Mouse (Mus musculus) left cerebral cortex, postnatal 10 days (tissue): ENCODE results near the gene Izumo1. TPM values are rescaled to one million over a fixed set of nuclear protein-coding genes. Genes with fewer than 3 reads are reported as not detected.
A peak's percentile ranks its signal among the peaks of the same experiment; 100 is the strongest.
"Not testable (repeated sequence)": the region's sequence is repeated elsewhere in the genome, so short reads cannot be mapped to it uniquely, and the experiment has no call there.

Experiments used
- DNase-seq, 2 experiments: peaks; one replicate each; pipeline ENCODE4 v3.0.0; 2021 to 2022; ENCODE audit warnings: low spot score in 2 of 2, mixed read lengths in 1 of 2; ENCODE audit errors: extremely low spot score in 1 of 2
- intact Hi-C: fragments of 180-260 bp; cut with DNase I; formaldehyde crosslinking; loops from one replicate; pipeline ENCODE4 v1.15.1; 2025
- total RNA-seq, 2 experiments: library from RNA; stranded (reverse); gene quantifications; 2 replicates each; pipeline ENCODE4 v1.2.3; 2021

The Izumo1 gene
- total RNA-seq, 2 experiments from 2014 or later = not detected

- peak; percentile 96 to 97 for DNase-seq
- intact Hi-C loops = no loop called here
Measured at GRCm38 (mm10) chr7:45638623-45639401, 17.2 kb downstream of the Izumo1 start.

GRCm38 (mm10) chr7:45639561-45640027 is 18.0 kb downstream of the Izumo1 start, which contains the start of gene Mamstr:
Gene Mamstr, plus strand, starts transcription at chr7:45639977.
- DNase-seq = no peak

DNA sequence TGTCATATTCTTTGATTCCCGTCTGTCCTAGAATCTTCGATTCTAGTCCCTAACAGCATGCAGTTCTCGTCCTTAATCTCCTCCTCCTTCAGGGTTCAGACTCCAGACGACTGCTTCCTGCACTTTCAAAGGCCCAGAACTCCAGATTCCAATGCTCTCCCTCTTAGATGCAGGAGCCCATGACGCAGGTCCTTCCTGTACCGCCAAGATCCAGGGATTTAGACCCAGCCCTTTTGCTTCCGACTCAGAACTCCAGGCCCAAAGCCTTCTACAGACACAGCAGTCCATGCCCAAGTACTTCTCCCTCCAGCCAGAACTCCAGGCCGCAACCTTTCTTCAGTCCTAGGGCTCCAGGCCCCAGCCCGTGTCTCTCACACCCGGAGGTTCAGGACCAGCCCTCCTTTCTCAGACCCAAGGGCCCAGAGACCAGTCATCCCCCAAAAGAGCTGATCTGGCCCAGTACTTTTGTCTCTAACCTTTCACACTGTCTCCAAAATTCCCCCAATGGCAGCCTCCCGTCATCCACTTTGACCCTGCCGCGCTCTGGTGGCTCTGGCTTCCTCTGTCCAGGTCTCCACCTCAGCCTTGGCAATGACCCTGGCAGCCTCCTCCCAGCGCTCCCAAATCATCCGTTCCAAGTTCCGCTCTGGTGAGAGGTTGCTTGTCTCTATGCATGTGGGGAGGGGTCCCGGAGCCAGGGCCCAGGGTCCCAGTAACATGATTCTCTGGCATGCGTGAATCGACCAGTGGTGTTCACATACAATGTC is 18.8 kb downstream of the Izumo1 start:
- intact Hi-C loops = loop anchor here (5.0 kb wide), 1 partner anchor 42 kb away; the partner anchor contains the start of gene Ntn5

More at GRCm38 (mm10) chr7:45639561-45640027, 18.0 kb downstream of the Izumo1 start, which contains the start of gene Mamstr:
- intact Hi-C loops = loop anchor here (5.0 kb wide), 1 partner anchor 43 kb away; the partner anchor contains the start of gene Ntn5

GRCm38 (mm10) chr7:45641391-45642040 is 19.9 kb downstream of the Izumo1 start:
- no peak for DNase-seq
- intact Hi-C loops = loop anchor here (5.0 kb wide), 1 partner anchor 41 kb away; the partner anchor contains the start of gene Ntn5

More for the DNA sequence above, 18.8 kb downstream of the Izumo1 start:
- DNase-seq = no peak

DNA sequence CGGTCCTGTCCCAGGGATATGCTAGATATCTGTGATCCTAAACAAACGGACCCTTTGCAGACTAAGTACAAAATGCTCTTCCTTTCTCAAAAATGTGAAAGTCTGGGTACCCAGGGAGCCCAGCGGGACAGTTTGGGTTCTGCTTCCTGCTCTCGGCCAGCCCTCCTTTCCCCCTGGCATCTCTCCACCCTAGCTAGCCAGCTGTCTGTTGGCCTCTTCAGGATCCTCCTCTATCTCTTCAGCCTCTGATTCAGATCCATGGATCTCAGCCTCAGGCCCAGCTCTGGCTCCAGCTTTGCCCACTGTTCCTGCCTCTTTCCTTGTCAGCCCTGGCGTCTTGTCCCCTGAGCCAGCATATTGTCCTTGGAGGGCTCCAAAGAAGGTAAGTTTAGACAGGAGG is 20.5 kb downstream of the Izumo1 start:
- intact Hi-C loops = loop anchor here (5.0 kb wide), 1 partner anchor 40 kb away; the partner anchor contains the start of gene Ntn5

DNA sequence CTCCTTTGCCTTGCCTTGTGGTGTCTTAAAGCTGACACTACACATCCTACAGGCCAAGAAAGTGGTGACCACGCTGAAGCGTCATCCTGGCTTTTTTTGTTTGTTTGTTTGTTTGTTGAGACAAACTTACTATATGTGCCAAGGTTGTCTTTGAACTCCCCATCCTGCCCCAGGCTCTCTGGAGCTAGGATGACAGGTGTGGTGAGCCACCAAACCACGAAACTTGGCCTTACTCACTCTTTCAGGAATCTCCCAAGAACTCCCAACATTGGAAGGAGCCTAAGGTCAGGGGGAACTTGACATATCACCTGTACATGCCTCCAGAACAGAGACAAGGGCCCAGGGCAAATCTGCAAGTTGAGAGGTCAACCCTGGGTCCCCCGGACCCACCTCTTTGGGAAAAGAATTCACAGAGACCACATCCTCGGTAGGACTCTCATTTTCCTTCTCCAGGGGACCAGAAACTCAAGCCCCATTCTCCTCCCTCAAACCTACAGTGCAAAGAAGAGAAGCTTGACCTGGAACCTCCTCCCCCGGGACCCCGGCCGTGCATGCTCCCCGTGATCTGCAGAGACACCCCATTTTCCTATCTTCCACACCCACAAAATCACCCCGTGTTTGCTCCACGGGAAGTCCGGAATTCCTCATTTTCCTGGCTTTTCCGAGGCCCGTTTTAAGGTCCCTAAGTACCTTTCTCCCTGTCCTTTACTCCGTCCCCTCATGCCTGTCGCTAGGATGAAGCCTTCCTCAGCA is 21.1 kb downstream of the Izumo1 start:
- DNase-seq = no peak
- intact Hi-C loops = loop anchor here (5.0 kb wide), 1 partner anchor 40 kb away; the partner anchor contains the start of gene Ntn5

More for the DNA sequence above, 20.5 kb downstream of the Izumo1 start:
- DNase-seq = no peak

DNA sequence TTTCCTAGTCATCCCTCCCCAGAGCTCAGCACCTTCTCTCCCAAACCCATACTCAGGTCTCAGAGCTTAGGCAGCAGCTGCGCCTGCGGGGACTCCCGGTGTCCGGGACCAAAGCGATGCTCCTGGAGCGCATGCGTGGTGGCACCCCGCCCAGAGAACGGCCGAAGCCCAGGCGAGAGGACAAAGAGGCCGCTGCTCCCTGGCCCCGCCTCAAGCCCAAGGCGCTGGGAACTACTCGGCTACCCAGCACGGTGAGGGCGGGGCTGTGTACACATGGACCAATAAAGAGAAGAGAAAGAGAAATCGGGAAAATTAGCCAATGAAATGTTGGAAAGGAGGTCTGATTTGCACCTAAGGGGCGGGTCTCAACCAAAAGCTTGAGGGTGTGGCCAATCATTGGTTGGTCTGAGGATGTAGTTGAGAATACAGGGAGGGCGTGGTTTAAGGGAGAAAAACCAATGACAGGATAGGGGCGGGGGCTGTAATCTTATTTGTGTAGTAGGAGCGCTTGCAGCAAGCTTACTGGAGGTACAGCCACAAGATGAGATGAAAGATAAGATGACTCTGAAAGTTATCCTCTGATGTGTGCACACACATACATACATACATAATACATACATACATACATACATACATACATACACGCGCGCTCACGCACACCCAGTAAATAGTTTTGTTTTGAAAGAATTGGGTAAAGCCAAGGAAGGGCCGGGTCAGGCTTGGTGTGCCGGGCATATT is 22.0 kb downstream of the Izumo1 start:
- peak; percentile 90 to 96 for DNase-seq
- intact Hi-C loops = loop anchor here (5.0 kb wide), 1 partner anchor 39 kb away; the partner anchor contains the start of gene Ntn5

DNA sequence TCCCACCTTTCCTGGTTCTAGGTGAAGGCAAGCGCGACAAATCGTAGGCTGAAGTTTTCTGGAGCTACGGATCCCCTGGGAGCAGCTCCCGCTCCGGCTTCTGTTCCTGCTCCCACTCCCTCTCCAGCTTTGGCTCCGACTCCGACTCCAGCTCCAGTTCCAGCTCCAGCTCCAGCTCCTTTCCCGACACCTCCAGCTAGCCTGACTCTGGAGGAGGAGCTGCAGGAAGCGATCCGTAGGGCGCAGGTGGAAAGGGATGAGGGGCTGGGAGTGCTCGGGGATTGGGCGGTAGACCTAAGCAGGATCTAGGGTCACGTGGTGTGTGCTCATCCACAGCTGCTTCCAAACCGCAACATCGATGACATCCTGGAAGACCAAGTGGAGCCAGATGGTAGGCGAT is 22.6 kb downstream of the Izumo1 start:
- intact Hi-C loops = loop anchor here (5.0 kb wide), 1 partner anchor 38 kb away; the partner anchor contains the start of gene Ntn5
- DNase-seq = peak; percentile 35 to 74

- intact Hi-C loops = loop anchor here (5.0 kb wide), 1 partner anchor 37 kb away; the partner anchor contains the start of gene Ntn5
- DNase-seq = no peak
Measured at GRCm38 (mm10) chr7:45644872-45645590, 23.4 kb downstream of the Izumo1 start.

DNA sequence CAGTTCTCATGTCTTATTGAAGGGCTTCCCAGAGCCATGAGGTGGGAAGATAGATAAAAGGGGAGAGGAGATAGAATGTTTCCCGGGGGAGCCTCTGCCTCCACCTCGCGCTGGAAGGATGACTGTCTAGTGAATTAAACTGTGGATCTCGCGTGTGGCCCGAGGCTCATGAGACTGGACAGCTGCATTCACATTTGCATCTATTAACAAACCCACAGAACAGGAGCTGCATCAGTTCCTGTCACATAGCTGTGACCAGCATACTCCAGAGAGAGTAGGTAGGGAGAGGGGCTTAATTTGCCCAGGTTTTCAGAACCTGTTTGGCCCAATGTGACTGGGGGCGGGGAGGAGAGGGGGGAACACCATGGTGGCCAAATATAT is 24.0 kb downstream of the Izumo1 start:
- intact Hi-C loops = no loop called here
- DNase-seq = no peak

DNA sequence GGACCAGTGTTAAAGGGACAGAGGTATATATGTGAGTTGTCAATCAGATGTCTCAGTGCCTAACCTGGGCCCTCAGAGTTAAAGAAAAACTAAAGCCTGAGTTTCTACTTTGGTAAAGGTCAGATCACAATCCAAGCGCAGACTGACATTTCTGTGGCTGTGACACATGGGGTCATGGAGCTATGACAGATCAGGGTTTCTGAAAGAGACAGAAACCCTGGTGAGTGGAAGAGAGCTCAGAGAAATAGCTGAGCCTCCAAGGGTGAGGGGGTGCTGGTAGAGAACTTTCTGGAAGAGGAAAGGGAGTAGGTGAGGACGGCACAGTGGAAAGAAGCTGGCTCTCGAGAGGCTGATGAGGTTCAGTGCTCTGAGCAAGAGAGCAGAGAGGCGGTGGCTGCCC is 25.1 kb downstream of the Izumo1 start:
- intact Hi-C loops = no loop called here
- no peak for DNase-seq

GRCm38 (mm10) chr7:45649351-45649750 is 27.7 kb downstream of the Izumo1 start:
- intact Hi-C loops = no loop called here
- DNase-seq = no peak

GRCm38 (mm10) chr7:45650484-45650883 is 28.9 kb downstream of the Izumo1 start:
- intact Hi-C loops, DNase-seq: not testable (repeated sequence)

GRCm38 (mm10) chr7:45654424-45655047 is 32.9 kb downstream of the Izumo1 start:
- intact Hi-C loops = no loop called here

GRCm38 (mm10) chr7:45660746-45661478 is 39.3 kb downstream of the Izumo1 start:
- intact Hi-C loops = no loop called here
- no peak for DNase-seq

More at GRCm38 (mm10) chr7:45654424-45655047, 32.9 kb downstream of the Izumo1 start:
- DNase-seq = no peak

- intact Hi-C loops, DNase-seq: not testable (repeated sequence)
Measured at GRCm38 (mm10) chr7:45661702-45662101, 40.1 kb downstream of the Izumo1 start.
